Mouse (Mus musculus) heart, embryonic 14.5 days (tissue): ENCODE measurements at regions not wholly inside any gene's neighbourhood (a gene's known extent, or its start where the extent isn't known, plus 50 kb on each side); places are given as distances from the start of the nearest gene placed in this dataset.

Experiments
- ATAC-seq: fragments of 200-750 bp; cut with Nextera tagmentation; 2 replicates; pipeline ENCODE4 v1.8.0; 2017; ENCODE audit warnings: low read depth, moderate TSS enrichment; ENCODE audit not compliant: insufficient number of reproducible peaks, insufficient read depth, low FRiP score
- H3K27ac ChIP-seq, 2 experiments: fragments of 200-500 bp in 1 of 2; fragments of 300-500 bp in 1 of 2; sonication (generic) in 1 of 2; replicated peaks in 1 of 2; 2 replicates each; pipeline ENCODE4 v1.5.1; 2012 to 2014; ENCODE audit warnings: low read depth in 2 of 2, low read length in 2 of 2, control low read depth in 1 of 2, mild to moderate bottlenecking in 1 of 2, mixed read lengths in 1 of 2; ENCODE audit not compliant: control insufficient read depth in 1 of 2, insufficient read depth in 1 of 2
- H3K27me3 ChIP-seq: fragments of 300-500 bp; sonication (generic); 2 replicates; pipeline ENCODE4 v1.6.1; 2014; ENCODE audit warnings: mild to moderate bottlenecking, low read length, control low read depth; ENCODE audit not compliant: control insufficient read depth, insufficient read depth
- H3K36me3 ChIP-seq: fragments of 300-500 bp; sonication (generic); 2 replicates; pipeline ENCODE4 v1.6.1; 2014; ENCODE audit warnings: mild to moderate bottlenecking, control low read depth, low read length, mixed read lengths; ENCODE audit not compliant: control insufficient read depth, insufficient read depth
- H3K4me1 ChIP-seq, 2 experiments: fragments of 200-500 bp in 1 of 2; fragments of 300-500 bp in 1 of 2; sonication (generic) in 1 of 2; 2 replicates each; pipeline ENCODE4 v1.6.1; 2012 to 2014; ENCODE audit warnings: low read length in 2 of 2, control low read depth in 1 of 2, mixed read lengths in 1 of 2; ENCODE audit not compliant: control insufficient read depth in 2 of 2, insufficient read depth in 2 of 2
- H3K4me2 ChIP-seq: fragments of 300-500 bp; sonication (generic); 2 replicates; pipeline ENCODE4 v1.6.1; 2014; ENCODE audit warnings: mild to moderate bottlenecking, low read length
- H3K4me3 ChIP-seq, 2 experiments: fragments of 200-500 bp in 1 of 2; fragments of 300-500 bp in 1 of 2; sonication (generic) in 1 of 2; 2 replicates each; pipeline ENCODE4 v1.5.1; 2012 to 2014; ENCODE audit warnings: low read length in 2 of 2, mild to moderate bottlenecking in 2 of 2, control low read depth in 1 of 2, low read depth in 1 of 2, moderate library complexity in 1 of 2; ENCODE audit not compliant: control insufficient read depth in 1 of 2, insufficient read depth in 1 of 2
- H3K9ac ChIP-seq: fragments of 300-500 bp; sonication (generic); 2 replicates; pipeline ENCODE4 v1.6.1; 2014; ENCODE audit warnings: mild to moderate bottlenecking, low read length
- H3K9me3 ChIP-seq: fragments of 300-500 bp; sonication (generic); 2 replicates; pipeline ENCODE4 v1.6.1; 2016; ENCODE audit warnings: low read length, control low read depth; ENCODE audit not compliant: control insufficient read depth
- WGBS: fragments of 180-500 bp; shearing (Covaris S2); extraction: QIAGEN DNeasy Blood & Tissue Kit; methylation state at CpG from one replicate; pipeline ENCODE4 v1.1.7; 2014; 5-methylcytosine and 5-hydroxymethylcytosine counted together

DNA sequence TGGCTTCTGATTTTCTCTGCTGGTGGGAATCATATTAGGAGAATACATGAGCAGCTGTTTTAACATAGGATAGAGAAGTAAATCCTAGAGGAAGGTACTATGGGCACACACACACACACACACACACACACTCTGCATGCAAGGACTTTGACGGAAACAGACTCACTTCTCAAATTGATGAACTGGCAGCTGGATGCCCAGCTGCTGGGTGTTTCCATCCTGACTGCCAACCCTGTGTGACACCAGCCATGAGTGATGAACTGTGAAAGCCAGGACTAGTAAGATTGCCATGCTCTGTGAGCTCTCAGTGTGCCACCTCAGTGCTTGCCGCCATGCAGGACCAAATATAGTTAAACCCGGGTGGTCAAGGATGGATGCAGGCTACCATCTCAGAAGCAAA lies 107.7 kb upstream of the Ly86 start:
- WGBS = 85% methylated on average over 3 of the region's 3 CpGs
- ATAC-seq = no peak
- Histone ChIP-seq H3K9me3 (no peaks in the 10 kb centered on the region), H3K4me3 (no peak overlapping the region), H3K9ac (no peak overlapping the region), H3K4me2 (no peak overlapping the region), H3K27ac (no peak overlapping the region), H3K27me3 (no peaks in the 10 kb centered on the region), H3K36me3 (no peaks in the 10 kb centered on the region), H3K4me1 (no peaks in the 10 kb centered on the region)

GRCm38 (mm10) chr13:37225834-37226233 lies 119.2 kb upstream of the Ly86 start:
- Histone ChIP-seq H3K4me3 (no peak overlapping the region), H3K27me3 (no peaks in the 10 kb centered on the region), H3K36me3 (no peaks in the 10 kb centered on the region), H3K9me3 (no peaks in the 10 kb centered on the region), H3K4me2 (no peak overlapping the region), H3K27ac (no peak overlapping the region), H3K9ac (no peak overlapping the region), H3K4me1 (no peaks in the 10 kb centered on the region)
- 72% methylated on average over 1 of the region's 1 CpGs for WGBS
- ATAC-seq = no peak

GRCm38 (mm10) chr13:37220436-37220835 lies 124.6 kb upstream of the Ly86 start:
- Histone ChIP-seq H3K4me1 (no peaks in the 10 kb centered on the region), H3K36me3 (no peaks in the 10 kb centered on the region), H3K4me2 (no peak overlapping the region), H3K4me3 (no peak overlapping the region), H3K9me3 (no peaks in the 10 kb centered on the region), H3K9ac (no peak overlapping the region), H3K27me3 (no peaks in the 10 kb centered on the region), H3K27ac (no peak overlapping the region)
- no peak for ATAC-seq
- WGBS = 60% methylated on average over 3 of the region's 3 CpGs

- WGBS = 72% methylated on average over 4 of the region's 4 CpGs
Observed at GRCm38 (mm10) chr13:37218596-37218995, 126.4 kb upstream of the Ly86 start.

DNA sequence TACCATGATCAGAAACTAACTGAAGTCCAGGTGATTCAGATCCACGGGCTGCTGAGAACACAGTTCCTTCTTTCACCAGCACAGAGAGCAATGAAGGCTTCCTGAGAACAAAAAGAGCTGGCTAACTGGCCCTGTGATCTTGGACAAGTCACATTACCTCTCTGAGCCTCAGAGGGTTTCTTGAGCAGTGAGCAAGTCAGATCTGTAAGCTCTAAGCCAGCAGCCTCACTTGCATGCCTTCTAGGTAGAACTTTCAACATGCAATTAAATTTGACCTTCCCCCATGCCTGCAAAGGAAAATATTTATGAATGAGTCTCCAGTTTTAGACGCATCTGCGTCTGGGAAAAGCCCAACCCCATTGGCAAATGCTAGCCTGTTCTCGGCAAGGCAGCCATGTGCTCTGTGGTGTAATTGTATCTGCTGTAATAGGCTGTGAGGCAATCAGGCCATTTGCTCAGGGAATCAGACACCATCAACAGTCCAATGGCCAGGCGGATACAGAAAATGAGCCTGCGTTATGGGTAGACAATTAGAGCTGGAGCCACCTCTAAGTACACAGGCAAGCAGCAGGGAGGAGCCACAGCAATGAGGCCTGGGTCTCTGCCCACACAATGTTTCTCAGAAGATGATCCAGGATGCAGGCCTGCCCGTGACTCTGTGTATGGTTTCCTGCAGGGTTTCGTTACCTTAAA lies 130.3 kb upstream of the Ly86 start:
- H3K36me3 ChIP-seq = no peaks in the 10 kb centered on the region
- H3K9ac ChIP-seq = no peak overlapping the region
- no peaks in the 10 kb centered on the region for H3K4me1 ChIP-seq
- no peak overlapping the region for H3K27ac ChIP-seq
- H3K4me3 ChIP-seq = no peak overlapping the region
- no peak overlapping the region for H3K4me2 ChIP-seq
- no peaks in the 10 kb centered on the region for H3K9me3 ChIP-seq
- WGBS = 77% methylated on average over 8 of the region's 8 CpGs
- no peak for ATAC-seq
- H3K27me3 ChIP-seq = no peaks in the 10 kb centered on the region

More at GRCm38 (mm10) chr13:37218596-37218995, 126.4 kb upstream of the Ly86 start:
- no peaks in the 10 kb centered on the region for H3K27me3 ChIP-seq
- no peak overlapping the region for H3K4me2 ChIP-seq
- H3K4me3 ChIP-seq = no peak overlapping the region
- H3K36me3 ChIP-seq = no peaks in the 10 kb centered on the region
- H3K9ac ChIP-seq = no peak overlapping the region
- H3K9me3 ChIP-seq = no peaks in the 10 kb centered on the region
- no peaks in the 10 kb centered on the region for H3K4me1 ChIP-seq
- no peak overlapping the region for H3K27ac ChIP-seq
- no peak for ATAC-seq

GRCm38 (mm10) chr13:37197136-37197535 lies 147.1 kb upstream of the F13a1 start:
- WGBS = 77% methylated on average over 2 of the region's 2 CpGs
- no peak overlapping the region for H3K9ac ChIP-seq
- no peaks in the 10 kb centered on the region for H3K9me3 ChIP-seq
- H3K4me1 ChIP-seq = no peaks in the 10 kb centered on the region
- H3K36me3 ChIP-seq = no peaks in the 10 kb centered on the region
- no peak overlapping the region for H3K4me2 ChIP-seq
- no peak overlapping the region for H3K27ac ChIP-seq
- no peak for ATAC-seq
- H3K4me3 ChIP-seq = no peak overlapping the region
- no peaks in the 10 kb centered on the region for H3K27me3 ChIP-seq

- H3K9me3 ChIP-seq = no peaks in the 10 kb centered on the region
- no peak overlapping the region for H3K4me3 ChIP-seq
- H3K36me3 ChIP-seq = no peaks in the 10 kb centered on the region
- no peak for ATAC-seq
- no peak overlapping the region for H3K27ac ChIP-seq
- H3K9ac ChIP-seq = no peak overlapping the region
- H3K4me2 ChIP-seq = no peak overlapping the region
- H3K27me3 ChIP-seq = no peaks in the 10 kb centered on the region
- H3K4me1 ChIP-seq = no peaks in the 10 kb centered on the region
- WGBS = 80% methylated on average over 1 of the region's 1 CpGs
Observed at GRCm38 (mm10) chr13:37195857-37196256, 145.8 kb upstream of the F13a1 start.

DNA sequence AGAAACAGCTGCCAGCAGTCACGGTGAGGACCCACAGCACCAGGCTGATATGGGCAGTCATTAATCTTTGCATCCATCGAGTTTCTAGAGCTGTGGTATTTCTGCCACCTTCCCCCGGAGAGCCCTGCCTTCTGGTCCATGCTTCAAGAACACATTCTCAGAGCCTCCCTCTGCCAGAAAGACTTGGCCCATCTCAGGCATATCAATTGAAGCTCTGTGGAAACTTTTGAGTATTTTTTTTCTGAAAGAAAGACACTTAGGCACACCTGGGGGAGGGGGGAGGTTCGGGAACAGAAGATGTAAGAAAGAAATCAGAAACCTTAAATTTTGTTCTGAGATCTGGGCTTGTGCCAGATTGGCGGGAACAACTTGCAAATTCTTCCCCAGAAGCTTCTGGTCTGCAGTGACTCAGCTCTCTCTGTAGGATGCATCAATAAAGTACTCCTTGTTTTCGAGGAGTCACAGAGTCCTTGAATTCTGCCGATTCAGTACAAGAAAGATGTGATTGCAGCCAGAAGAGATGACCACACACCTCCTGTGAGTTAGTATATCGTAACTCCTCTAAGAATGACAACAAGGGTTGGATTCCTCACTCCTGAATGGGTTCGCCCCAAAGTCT lies 131.2 kb upstream of the F13a1 start:
- no peak overlapping the region for H3K27ac ChIP-seq
- no peaks in the 10 kb centered on the region for H3K36me3 ChIP-seq
- no peaks in the 10 kb centered on the region for H3K27me3 ChIP-seq
- H3K9me3 ChIP-seq = no peaks in the 10 kb centered on the region
- H3K4me2 ChIP-seq = no peak overlapping the region
- ATAC-seq = no peak
- H3K4me3 ChIP-seq = no peak overlapping the region
- no peak overlapping the region for H3K9ac ChIP-seq
- no peaks in the 10 kb centered on the region for H3K4me1 ChIP-seq
- WGBS = 57% methylated on average over 9 of the region's 9 CpGs
